In genomic region chr13:22042568-22043502, GRCm38 (mm10) we compare ENCODE assay signal across 8 mouse cellular contexts. TPM values are rescaled to one million over a fixed set of nuclear protein-coding genes. Genes with fewer than 3 reads are reported as not detected.
DNase-seq lines count a peak whose midpoint lies in the region; ATAC-seq lines count a peak whose summit lies in the region.
"Not testable (repeated sequence)": the region's sequence is repeated elsewhere in the genome, so short reads cannot be mapped to it uniquely, and the experiment has no call there.

Hist1h2ag (minus strand) TSS chr13:22042944.
Hist1h2bj (plus strand) TSS chr13:22043214.

- WGBS in hindbrain, embryonic 13.5 days, result 0% methylated on average over 43 of the region's 80 CpGs

- not testable (repeated sequence) for H3K36me3 ChIP-seq in hindbrain, embryonic 13.5 days

- peak within 1 kb of the TSS; percentile 67 for H3K9ac ChIP-seq in hindbrain, embryonic 13.5 days

- H3K9me3 ChIP-seq in hindbrain, embryonic 13.5 days, result not testable (repeated sequence)

- H3K4me2 ChIP-seq in hindbrain, embryonic 13.5 days, result peak within 1 kb of the TSS; percentile 69

- peak; percentile 95 for ATAC-seq in hindbrain, embryonic 13.5 days (ENCODE audit: low FRiP score)

- H3K4me3 ChIP-seq in hindbrain, embryonic 13.5 days, result peak within 1 kb of the TSS; percentile 40

- peak within 1 kb of the TSS; percentile 88 for H3K27ac ChIP-seq in hindbrain, embryonic 13.5 days

- H3K27me3 ChIP-seq in hindbrain, embryonic 13.5 days, result not testable (repeated sequence)

- peaks cover 22% of the 10 kb centered on the region for H3K4me1 ChIP-seq in hindbrain, embryonic 13.5 days (replicated peaks)

- peak; percentile 87 for DNase-seq in T-cell, adult 2 months (ENCODE audit: low spot score)
- DNase-seq in cerebellum, postnatal 36 days, result peak; percentile 75 to 92
- DNase-seq in frontal cortex, postnatal 25 days (ENCODE audit: low spot score in 2 of 2), result peak; percentile 68 to 84
- peak; percentile 47 to 58 for DNase-seq in layer of hippocampus, postnatal 25 days (ENCODE audit: extremely low spot score in 1 of 2, low spot score in 1 of 2)
- DNase-seq in lung, postnatal 14 days, result peak; percentile 87
- peak; percentile 71 for DNase-seq in ovary, postnatal 36 days (ENCODE audit: low spot score)
- peak; percentile 88 for DNase-seq in thymus, postnatal 14 days

RNA-seq across cellular contexts. Expression of gene Hist1h2ag, which starts in this region (rescaled TPM):
- 11.9 and 17.6 TPM in 2 replicates for polyA plus RNA-seq in hindbrain, embryonic 13.5 days (2015; fragmentation: Nextera tagmentation; extraction: Ambion mirVana)
- total RNA-seq in layer of hippocampus, postnatal 25 days (2021), result 10 to 100 TPM in 1 of 2 experiments, 1 to 10 TPM in 1; 7.1 to 18.2 TPM

RNA-seq across cellular contexts. Expression of gene Hist1h2bj, which starts in this region (rescaled TPM):
- polyA plus RNA-seq in hindbrain, embryonic 13.5 days (2015; fragmentation: Nextera tagmentation; extraction: Ambion mirVana), result 1.8 and 5.0 TPM in 2 replicates
- 10 to 100 TPM; 15.1 to 18.5 TPM for total RNA-seq in layer of hippocampus, postnatal 25 days (2021)

Comparison
In these comparisons a context has a peak if more than half of its experiments do, and no peak if none do; other contexts are left out.
1. Peak in every context shown above with its lines: DNase-seq, ATAC-seq, H3K4me3 ChIP-seq and H3K27ac ChIP-seq.